Mouse (Mus musculus) liver, adult 2 months (tissue): ENCODE results near the gene Sar1a. TPM values are rescaled to one million over a fixed set of nuclear protein-coding genes. Genes with fewer than 3 reads are reported as not detected.

Experiments used
- DNase-seq: peaks from one replicate; pipeline ENCODE4 v3.0.0-alpha.2; 2011; ENCODE audit warnings: low read depth, low spot score; ENCODE audit errors: extremely low read depth
- H3K27ac ChIP-seq: fragments of 200-500 bp; replicated peaks from 2 replicates; pipeline ENCODE4 v1.5.1; 2012; ENCODE audit warnings: low read depth, mild to moderate bottlenecking, control low read depth, inconsistent platforms, low read length; ENCODE audit not compliant: insufficient read depth
- H3K27me3 ChIP-seq: fragments of 200-500 bp; 2 replicates; pipeline ENCODE4 v1.6.1; 2012; ENCODE audit warnings: mild to moderate bottlenecking, moderate library complexity, low read length, inconsistent platforms; ENCODE audit not compliant: control insufficient read depth, insufficient read depth
- H3K36me3 ChIP-seq: fragments of 200-500 bp; 2 replicates; pipeline ENCODE4 v1.6.1; 2012; ENCODE audit warnings: low read length, inconsistent platforms; ENCODE audit not compliant: control insufficient read depth, insufficient read depth
- H3K4me1 ChIP-seq: fragments of 200-500 bp; 2 replicates; pipeline ENCODE4 v1.6.1; 2011; ENCODE audit warnings: low read length; ENCODE audit not compliant: control insufficient read depth, insufficient read depth
- H3K4me3 ChIP-seq: fragments of 200-500 bp; 2 replicates; pipeline ENCODE4 v1.5.1; 2011; ENCODE audit warnings: low read depth, mild to moderate bottlenecking, control low read depth, low read length, moderate library complexity; ENCODE audit not compliant: insufficient read depth
- H3K79me2 ChIP-seq: fragments of 200-500 bp; 2 replicates; pipeline ENCODE4 v1.6.1; 2012; ENCODE audit warnings: inconsistent platforms, mild to moderate bottlenecking, low read length, moderate library complexity; ENCODE audit not compliant: control insufficient read depth, insufficient read depth
- H3K9ac ChIP-seq: fragments of 200-500 bp; 2 replicates; pipeline ENCODE4 v1.6.1; 2012; ENCODE audit warnings: low read depth, mild to moderate bottlenecking, control low read depth, inconsistent platforms, low read length
- CTCF ChIP-seq: fragments of 200-500 bp; IDR thresholded peaks from 2 replicates; pipeline ENCODE4 v1.5.1; 2011; ENCODE audit warnings: low read depth, low read length, control low read depth
- POLR2A ChIP-seq: fragments of 200-500 bp; IDR thresholded peaks from 2 replicates; pipeline ENCODE4 v1.6.1; 2011; ENCODE audit warnings: low read length, control low read depth; ENCODE audit not compliant: insufficient read depth; ENCODE audit errors: extremely low read depth
- WGBS: fragments of 180-500 bp; shearing (Covaris S2); methylation state at CpG from one replicate; pipeline ENCODE4 v1.1.7; 2018; 5-methylcytosine and 5-hydroxymethylcytosine counted together
- polyA plus RNA-seq: library from polyadenylated mRNA; depleted of rRNA; stranded (reverse); fragments of >200 nt; gene quantifications from 2 replicates; pipeline ENCODE4 v1.2.3, GENCODE M21; 2012; rRNA removed
- total RNA-seq: library from RNA; depleted of rRNA; stranded (reverse); fragments of >200 nt; gene quantifications from 2 replicates; pipeline ENCODE4 v1.2.3, GENCODE M21; 2014; rRNA removed

Sar1a gene
- total RNA-seq (73.0 and 76.2 TPM in 2 replicates), polyA plus RNA-seq (44.9 and 53.2 TPM in 2 replicates)

GRCm38 (mm10) chr10:61680015-61680913 is at the start of gene Sar1a:
TSS of gene Sar1a (plus strand) at chr10:61680299.
- peak within 1 kb of the TSS; percentile 91 for H3K27ac ChIP-seq
- H3K4me3 ChIP-seq, result peak within 1 kb of the TSS; percentile 97
- peaks cover 17% of the 10 kb centered on the region for H3K4me1 ChIP-seq
- no peaks in the 10 kb centered on the region for H3K27me3 ChIP-seq
- under 1% methylated on average over 80 of the region's 84 CpGs for WGBS
- peaks cover 7% of the 10 kb centered on the region for H3K36me3 ChIP-seq
- peaks cover 17% of the 10 kb centered on the region for H3K79me2 ChIP-seq
- DNase-seq, result peak; percentile 88
- H3K9ac ChIP-seq, result peak within 1 kb of the TSS; percentile 91
- TF ChIP-seq POLR2A (peak; percentile 90), CTCF (no peak)

- WGBS, result 81% methylated on average over 10 of the region's 10 CpGs
- TF ChIP-seq CTCF (no peak), POLR2A (no peak)
- Histone ChIP-seq H3K79me2 (no peaks in the 10 kb centered on the region), H3K4me3 (no peak overlapping the region), H3K27ac (no peak overlapping the region), H3K36me3 (no peaks in the 10 kb centered on the region), H3K27me3 (no peaks in the 10 kb centered on the region), H3K4me1 (no peaks in the 10 kb centered on the region), H3K9ac (no peak overlapping the region)
- DNase-seq, result no peak
Observed at GRCm38 (mm10) chr10:61632445-61632844, 47.7 kb upstream of the Sar1a start.

GRCm38 (mm10) chr10:61637055-61637454 is 43.0 kb upstream of the Sar1a start:
- WGBS, result 78% methylated on average over 7 of the region's 7 CpGs

GRCm38 (mm10) chr10:61640363-61640762 is 39.7 kb upstream of the Sar1a start:
- no peaks in the 10 kb centered on the region for H3K27me3 ChIP-seq
- TF ChIP-seq CTCF (no peak), POLR2A (no peak)
- no peaks in the 10 kb centered on the region for H3K79me2 ChIP-seq
- 65% methylated on average over 4 of the region's 4 CpGs for WGBS
- no peak overlapping the region for H3K4me3 ChIP-seq
- H3K36me3 ChIP-seq, result no peaks in the 10 kb centered on the region
- peaks cover 8% of the 10 kb centered on the region for H3K4me1 ChIP-seq
- DNase-seq, result no peak
- H3K27ac ChIP-seq, result no peak overlapping the region
- no peak overlapping the region for H3K9ac ChIP-seq

More at GRCm38 (mm10) chr10:61637055-61637454, 43.0 kb upstream of the Sar1a start:
- no peak overlapping the region for H3K9ac ChIP-seq
- peaks cover 2% of the 10 kb centered on the region; the same call in 1 of the 2 replicates for H3K4me1 ChIP-seq
- no peak overlapping the region for H3K27ac ChIP-seq
- no peak for DNase-seq
- H3K4me3 ChIP-seq, result no peak overlapping the region
- H3K36me3 ChIP-seq, result no peaks in the 10 kb centered on the region
- no peaks in the 10 kb centered on the region for H3K27me3 ChIP-seq
- no peaks in the 10 kb centered on the region for H3K79me2 ChIP-seq
- TF ChIP-seq POLR2A (no peak), CTCF (no peak)

GRCm38 (mm10) chr10:61646557-61646956 is 33.5 kb upstream of the Sar1a start:
- peak; percentile 93 for DNase-seq
- Histone ChIP-seq H3K9ac (peak overlapping the region; percentile 68), H3K27me3 (no peaks in the 10 kb centered on the region), H3K4me1 (peaks cover 17% of the 10 kb centered on the region), H3K36me3 (peaks cover under 1% of the 10 kb centered on the region; the same call in 1 of the 2 replicates), H3K4me3 (no peak overlapping the region), H3K27ac (peak overlapping the region; percentile 96), H3K79me2 (no peaks in the 10 kb centered on the region)
- no peak for TF ChIP-seq CTCF
- TF ChIP-seq POLR2A, result peak; percentile 44; the same call in 1 of the 2 replicates
- 26% methylated on average over 7 of the region's 7 CpGs for WGBS
